Mouse (Mus musculus): Measurements from ENCODE around the gene Svep1. TPM values are rescaled to one million over a fixed set of nuclear protein-coding genes. Genes with fewer than 3 reads are reported as not detected.
A peak's percentile ranks its signal among the peaks of the same experiment; 100 is the strongest.

Gene Svep1
- polyA plus RNA-seq, 1 experiment from 2014 or later: 4.7 TPM

DNA sequence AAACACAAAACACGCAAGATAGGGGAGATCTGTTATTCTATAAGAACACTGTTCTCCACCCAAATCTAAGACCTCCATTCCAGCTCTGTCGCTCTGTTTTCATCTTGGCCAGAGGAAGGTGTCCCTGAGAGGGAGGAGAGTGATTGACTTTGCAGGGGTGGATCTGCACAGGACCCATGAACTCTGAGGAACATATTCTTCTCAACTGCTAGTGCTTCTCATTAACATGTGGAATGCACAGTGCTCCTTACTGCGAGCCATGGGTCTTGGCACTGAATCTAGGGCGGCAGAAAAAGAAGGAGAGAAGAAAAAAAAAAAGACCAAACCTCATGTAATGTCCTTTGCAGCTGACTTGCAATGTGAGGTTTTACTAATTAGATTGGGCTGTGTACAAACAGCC, 9.4 kb downstream of the Svep1 start:
- no peaks in the 10 kb centered on the region for H3K36me3 ChIP-seq
- no peak for ATAC-seq (replicated peaks; ENCODE audit: low FRiP score)
- 64% methylated on average over 4 of the region's 4 CpGs for WGBS
- H3K27me3 ChIP-seq: no peaks in the 10 kb centered on the region
- no peak overlapping the region for H3K9ac ChIP-seq
- 0 out of 2 replicates have a peak overlapping the region, but pooled peaks have one; percentile 22 for H3K27ac ChIP-seq
- H3K9me3 ChIP-seq (replicated peaks): no peaks in the 10 kb centered on the region
- no peak overlapping the region for H3K4me2 ChIP-seq
- H3K4me3 ChIP-seq (replicated peaks): no peak overlapping the region
- H3K4me1 ChIP-seq: peaks cover 11% of the 10 kb centered on the region

DNA sequence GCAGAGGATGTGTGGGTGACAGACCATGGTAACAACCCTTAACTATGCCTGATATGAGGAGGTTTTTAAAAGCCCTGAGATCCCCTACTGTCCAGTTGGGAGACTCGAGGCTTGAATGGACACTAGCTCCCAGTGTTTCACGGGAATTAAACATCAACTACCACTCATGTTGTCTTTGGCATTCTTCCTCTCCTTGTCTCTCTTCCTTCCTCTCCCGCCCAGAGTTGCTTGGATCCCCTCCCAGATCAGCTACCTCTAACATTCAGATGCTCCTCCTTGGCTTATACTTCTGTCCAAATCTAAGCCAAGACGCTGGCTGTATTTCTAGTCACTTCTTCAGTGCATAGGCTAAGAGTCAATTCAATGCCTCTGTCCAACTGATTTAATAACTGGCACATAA, 9.9 kb downstream of the Svep1 start:
- peaks cover 11% of the 10 kb centered on the region for H3K4me1 ChIP-seq
- no peak overlapping the region for H3K9ac ChIP-seq
- no peaks in the 10 kb centered on the region for H3K36me3 ChIP-seq
- WGBS: 49% methylated on average over 4 of the region's 4 CpGs
- no peaks in the 10 kb centered on the region for H3K27me3 ChIP-seq
- no peak overlapping the region for H3K4me2 ChIP-seq
- no peaks in the 10 kb centered on the region for H3K9me3 ChIP-seq (replicated peaks)
- H3K4me3 ChIP-seq (replicated peaks): no peak overlapping the region
- no peak for ATAC-seq (replicated peaks; ENCODE audit: low FRiP score)
- H3K27ac ChIP-seq: peak overlapping the region; percentile 51

DNA sequence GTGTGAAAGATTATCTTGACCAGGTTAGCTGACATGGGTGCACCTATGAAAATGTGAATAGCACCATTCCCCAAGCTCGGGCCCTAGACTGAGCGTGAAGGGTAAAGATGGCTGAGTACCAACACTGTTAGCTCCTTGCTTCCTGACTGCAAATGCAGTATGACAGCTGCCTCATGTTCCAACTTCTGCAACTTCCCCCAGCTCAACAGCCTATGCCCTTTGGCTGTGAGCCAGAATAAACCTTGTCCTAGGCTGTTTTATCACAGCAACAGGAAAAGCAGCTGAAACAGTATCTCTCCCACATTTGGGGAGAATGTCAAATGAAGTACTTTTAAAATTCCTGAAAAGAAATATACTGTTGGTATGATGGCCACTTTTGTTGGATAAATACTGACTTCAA, 10.7 kb downstream of the Svep1 start:
- ATAC-seq (replicated peaks; ENCODE audit: low FRiP score): no peak
- H3K27ac ChIP-seq: peak overlapping the region; percentile 51

DNA sequence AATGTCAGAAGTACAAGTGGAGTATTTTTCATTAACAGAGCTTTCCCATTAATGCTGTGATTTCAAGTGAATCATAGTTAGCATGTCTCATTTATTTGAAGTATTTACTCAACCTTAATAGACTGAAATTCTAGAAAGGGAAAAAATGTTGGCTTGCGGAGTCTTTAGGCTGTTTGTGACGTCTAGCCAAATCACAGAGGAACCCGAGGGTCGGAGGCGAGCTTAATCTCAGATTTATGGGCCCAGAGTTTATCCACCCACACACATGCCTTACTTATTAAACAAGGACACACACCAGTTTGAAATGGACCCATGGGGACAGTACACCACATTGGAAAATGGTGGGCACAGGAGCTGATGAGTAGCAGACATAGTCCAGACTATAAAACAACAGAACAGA, 17.4 kb downstream of the Svep1 start:
- peaks cover 5% of the 10 kb centered on the region for H3K4me1 ChIP-seq
- no peaks in the 10 kb centered on the region for H3K9me3 ChIP-seq (replicated peaks)
- no peak overlapping the region for H3K4me3 ChIP-seq (replicated peaks)
- WGBS: 36% methylated on average over 5 of the region's 5 CpGs
- no peaks in the 10 kb centered on the region for H3K36me3 ChIP-seq
- no peak overlapping the region for H3K4me2 ChIP-seq
- H3K27me3 ChIP-seq: no peaks in the 10 kb centered on the region
- no peak for ATAC-seq (replicated peaks; ENCODE audit: low FRiP score)
- H3K9ac ChIP-seq: no peak overlapping the region
- no peak overlapping the region for H3K27ac ChIP-seq

More for the DNA sequence above, 10.7 kb downstream of the Svep1 start:
- WGBS: 78% methylated on average over 2 of the region's 2 CpGs
- H3K9me3 ChIP-seq (replicated peaks): no peaks in the 10 kb centered on the region
- H3K4me2 ChIP-seq: no peak overlapping the region
- no peaks in the 10 kb centered on the region for H3K27me3 ChIP-seq
- H3K4me1 ChIP-seq: peaks cover 9% of the 10 kb centered on the region
- H3K9ac ChIP-seq: no peak overlapping the region
- no peaks in the 10 kb centered on the region for H3K36me3 ChIP-seq
- no peak overlapping the region for H3K4me3 ChIP-seq (replicated peaks)

- no peak overlapping the region for H3K4me2 ChIP-seq
- 70% methylated on average over 3 of the region's 3 CpGs for WGBS
- no peaks in the 10 kb centered on the region for H3K36me3 ChIP-seq
- no peak overlapping the region for H3K9ac ChIP-seq
- H3K9me3 ChIP-seq (replicated peaks): no peaks in the 10 kb centered on the region
- no peak for ATAC-seq (replicated peaks; ENCODE audit: low FRiP score)
- no peak overlapping the region for H3K4me3 ChIP-seq (replicated peaks)
- H3K27ac ChIP-seq: peak overlapping the region; percentile 57; the same call in 1 of the 2 replicates
- no peaks in the 10 kb centered on the region for H3K27me3 ChIP-seq
- H3K4me1 ChIP-seq: peaks cover 9% of the 10 kb centered on the region
These were observed 21.3 kb downstream of the Svep1 start for GRCm38 (mm10) chr4:58185401-58185800.

DNA sequence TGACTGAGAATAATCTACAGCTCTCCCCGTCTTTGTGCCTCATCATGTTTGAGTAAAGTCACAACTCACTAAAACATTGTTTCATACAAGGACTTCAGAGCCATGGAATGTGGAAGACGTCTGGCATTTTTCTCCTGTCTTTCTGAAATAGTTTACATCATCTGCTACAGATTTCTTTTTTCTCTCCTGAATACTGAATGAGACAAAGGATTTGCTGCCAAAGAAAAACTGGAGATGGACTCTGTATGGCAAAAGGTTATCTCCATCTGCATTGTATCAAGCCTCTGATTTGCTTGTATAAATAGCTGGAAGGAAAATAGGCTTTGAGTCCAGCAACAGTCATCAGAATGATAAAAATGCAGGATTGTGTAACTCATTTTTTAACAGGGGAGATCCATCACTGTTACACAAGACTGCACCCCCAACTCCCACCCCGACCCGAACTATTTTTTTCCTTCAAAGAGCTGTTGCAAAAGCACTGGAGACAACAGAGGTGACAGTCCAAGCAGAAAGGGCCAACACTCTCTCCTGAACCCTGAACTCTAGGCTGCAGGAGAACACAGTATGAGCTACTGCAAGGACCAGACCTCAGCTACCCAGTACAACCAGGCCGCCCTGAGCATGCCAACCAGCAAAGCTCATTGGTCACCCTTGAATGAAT, 21.8 kb downstream of the Svep1 start:
- H3K4me2 ChIP-seq: no peak overlapping the region
- H3K36me3 ChIP-seq: no peaks in the 10 kb centered on the region
- no peak for ATAC-seq (replicated peaks; ENCODE audit: low FRiP score)
- WGBS: 36% methylated on average over 5 of the region's 5 CpGs
- H3K9ac ChIP-seq: no peak overlapping the region
- H3K27me3 ChIP-seq: no peaks in the 10 kb centered on the region
- H3K27ac ChIP-seq: peak overlapping the region; percentile 57
- no peak overlapping the region for H3K4me3 ChIP-seq (replicated peaks)
- peaks cover 9% of the 10 kb centered on the region for H3K4me1 ChIP-seq
- H3K9me3 ChIP-seq (replicated peaks): no peaks in the 10 kb centered on the region

DNA sequence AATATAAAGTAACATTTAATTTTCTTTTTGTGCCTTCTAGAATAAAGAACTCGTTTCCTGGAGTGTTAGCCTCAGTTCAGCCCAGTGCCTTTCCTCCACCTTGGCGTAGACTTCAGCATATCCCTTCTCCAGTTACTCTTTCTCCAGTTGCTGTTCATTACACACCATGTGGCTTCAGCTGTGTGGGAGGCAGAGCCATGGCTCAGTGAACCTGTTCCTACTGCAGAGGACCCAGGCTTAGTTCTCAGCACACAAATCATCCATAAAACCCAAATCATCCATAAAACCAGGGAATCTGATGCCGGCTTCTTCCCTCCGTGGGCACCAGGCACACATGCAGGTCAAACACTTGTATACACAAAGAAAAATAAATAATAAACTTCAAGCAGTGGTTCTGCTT, 22.8 kb downstream of the Svep1 start:
- Histone ChIP-seq H3K27ac (peak overlapping the region; percentile 20; the same call in 1 of the 2 replicates), H3K9ac (no peak overlapping the region), H3K36me3 (no peaks in the 10 kb centered on the region), H3K4me3 (replicated peaks) (no peak overlapping the region), H3K4me2 (no peak overlapping the region), H3K4me1 (peaks cover 9% of the 10 kb centered on the region), H3K9me3 (replicated peaks) (no peaks in the 10 kb centered on the region), H3K27me3 (no peaks in the 10 kb centered on the region)
- WGBS: 48% methylated on average over 4 of the region's 4 CpGs
- peak; percentile 87 for ATAC-seq (replicated peaks; ENCODE audit: low FRiP score)

DNA sequence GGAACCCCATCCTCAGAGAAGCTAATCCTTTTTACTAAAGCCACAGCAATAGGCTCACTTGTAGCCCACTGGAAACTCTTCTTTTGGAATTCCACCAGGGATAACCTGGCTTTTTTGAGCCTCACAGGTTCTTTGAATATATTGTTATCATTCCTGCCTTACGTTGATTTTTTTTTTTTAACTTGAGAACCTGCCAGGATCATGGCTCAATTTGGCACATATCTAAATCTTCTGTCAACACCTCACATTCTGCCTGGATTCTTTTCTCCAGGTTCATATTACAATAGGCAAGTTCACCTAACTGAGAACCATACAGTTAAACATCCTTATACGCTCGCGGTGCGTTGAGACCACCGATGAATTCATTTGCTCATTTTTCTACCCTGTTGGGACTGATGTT, 28.2 kb downstream of the Svep1 start:
- ATAC-seq (replicated peaks; ENCODE audit: low FRiP score): no peak
- Histone ChIP-seq H3K4me3 (replicated peaks) (no peak overlapping the region), H3K4me2 (no peak overlapping the region), H3K9me3 (replicated peaks) (no peaks in the 10 kb centered on the region), H3K27ac (no peak overlapping the region), H3K27me3 (no peaks in the 10 kb centered on the region), H3K36me3 (no peaks in the 10 kb centered on the region), H3K4me1 (no peaks in the 10 kb centered on the region), H3K9ac (no peak overlapping the region)
- 90% methylated on average over 6 of the region's 6 CpGs for WGBS

- ATAC-seq (replicated peaks; ENCODE audit: low FRiP score): no peak
- Histone ChIP-seq H3K9ac (no peak overlapping the region), H3K27ac (no peak overlapping the region), H3K4me1 (no peaks in the 10 kb centered on the region), H3K4me2 (no peak overlapping the region), H3K27me3 (no peaks in the 10 kb centered on the region), H3K4me3 (replicated peaks) (no peak overlapping the region), H3K36me3 (no peaks in the 10 kb centered on the region), H3K9me3 (replicated peaks) (no peaks in the 10 kb centered on the region)
- 81% methylated on average over 15 of the region's 15 CpGs for WGBS
These were observed 29.4 kb downstream of the Svep1 start for GRCm38 (mm10) chr4:58177256-58177655.

- H3K36me3 ChIP-seq: no peaks in the 10 kb centered on the region
- H3K27ac ChIP-seq: no peak overlapping the region
- H3K9me3 ChIP-seq (replicated peaks): no peaks in the 10 kb centered on the region
- 0 out of 2 replicates have a peak, but pooled peaks cover 3% of the 10 kb centered on the region for H3K4me1 ChIP-seq
- no peak for ATAC-seq (replicated peaks; ENCODE audit: low FRiP score)
- WGBS: 83% methylated on average over 4 of the region's 4 CpGs
- H3K9ac ChIP-seq: no peak overlapping the region
- no peaks in the 10 kb centered on the region for H3K27me3 ChIP-seq
- H3K4me3 ChIP-seq (replicated peaks): no peak overlapping the region
- no peak overlapping the region for H3K4me2 ChIP-seq
These were observed 32.1 kb downstream of the Svep1 start for GRCm38 (mm10) chr4:58174435-58174987.

- Histone ChIP-seq H3K9me3 (replicated peaks) (no peaks in the 10 kb centered on the region), H3K9ac (no peak overlapping the region), H3K4me3 (replicated peaks) (no peak overlapping the region), H3K27me3 (no peaks in the 10 kb centered on the region), H3K4me2 (no peak overlapping the region), H3K27ac (no peak overlapping the region), H3K36me3 (no peaks in the 10 kb centered on the region), H3K4me1 (0 out of 2 replicates have a peak, but pooled peaks cover 3% of the 10 kb centered on the region)
- ATAC-seq (replicated peaks; ENCODE audit: low FRiP score): no peak
- WGBS: 87% methylated on average over 6 of the region's 6 CpGs
These were observed 33.3 kb downstream of the Svep1 start for GRCm38 (mm10) chr4:58173401-58173800.

DNA sequence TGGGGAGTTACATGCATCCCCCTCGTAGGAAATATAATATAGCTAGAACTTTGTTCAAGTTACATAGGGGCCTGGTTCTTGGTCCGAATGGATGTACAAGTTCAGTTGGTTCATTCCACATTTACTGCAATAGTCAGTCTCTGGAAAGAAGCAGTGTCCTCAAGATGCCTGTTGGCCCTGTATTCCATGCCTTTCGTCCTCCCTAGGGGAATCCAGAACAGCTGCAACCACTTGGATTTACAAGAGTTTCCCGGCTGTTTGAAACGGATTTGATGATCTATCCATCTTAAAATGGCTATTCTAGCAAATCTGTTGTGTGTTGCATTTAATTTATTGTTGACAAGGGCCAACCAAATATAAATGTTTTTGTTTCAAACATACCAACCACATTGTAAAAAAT, 36.2 kb downstream of the Svep1 start:
- Histone ChIP-seq H3K36me3 (no peaks in the 10 kb centered on the region), H3K9me3 (replicated peaks) (no peaks in the 10 kb centered on the region), H3K4me1 (0 out of 2 replicates have a peak, but pooled peaks cover 3% of the 10 kb centered on the region), H3K27ac (peak overlapping the region; percentile 14; the same call in 1 of the 2 replicates), H3K27me3 (no peaks in the 10 kb centered on the region), H3K4me3 (replicated peaks) (no peak overlapping the region), H3K4me2 (no peak overlapping the region), H3K9ac (no peak overlapping the region)
- ATAC-seq (replicated peaks; ENCODE audit: low FRiP score): no peak
- 49% methylated on average over 5 of the region's 5 CpGs for WGBS

Measured in kidney, embryonic 15.5 days (tissue).